Mouse (Mus musculus) MEL (cell line): ENCODE measurements around the gene Gm21988. TPM values are rescaled to one million over a fixed set of nuclear protein-coding genes. Genes with fewer than 3 reads are reported as not detected.

ENCODE experiments used
- DNase-seq: peaks from one replicate; pipeline ENCODE4 v3.0.0; 2011; ENCODE audit warnings: low read depth, low spot score
- H3K27ac ChIP-seq: 2 replicates; pipeline ENCODE4 v1.5.1; 2012; ENCODE audit warnings: low read depth, mild to moderate bottlenecking, control low read depth, low read length, moderate library complexity; ENCODE audit not compliant: control insufficient read depth
- H3K27me3 ChIP-seq, 2 experiments: fragments of 150-350 bp in 1 of 2; sonication (generic) in 1 of 2; 2 replicates each; pipeline ENCODE4 v1.6.1; 2012; ENCODE audit warnings: low read length in 2 of 2, mild to moderate bottlenecking in 2 of 2, improper control_type of control experiment in 1 of 2, moderate library complexity in 1 of 2; ENCODE audit not compliant: insufficient read depth in 2 of 2, control insufficient read depth in 1 of 2
- H3K36me3 ChIP-seq, 2 experiments: 2 replicates each; pipeline ENCODE4 v1.6.1; 2012 to 2014; ENCODE audit warnings: low read length in 2 of 2, improper control_type of control experiment in 1 of 2, inconsistent platforms in 1 of 2, mild to moderate bottlenecking in 1 of 2; ENCODE audit not compliant: insufficient read depth in 2 of 2, control insufficient read depth in 1 of 2
- H3K4me1 ChIP-seq, 2 experiments: fragments of 150-350 bp in 1 of 2; sonication (generic) in 1 of 2; 2 replicates each; pipeline ENCODE4 v1.6.1; 2012; ENCODE audit warnings: low read length in 2 of 2, improper control_type of control experiment in 1 of 2, mild to moderate bottlenecking in 1 of 2; ENCODE audit not compliant: insufficient read depth in 2 of 2, control insufficient read depth in 1 of 2
- H3K4me3 ChIP-seq, 2 experiments: fragments of 150-350 bp in 1 of 2; sonication (generic) in 1 of 2; 2 replicates each; pipeline ENCODE4 v1.5.1; 2012; ENCODE audit warnings: low read depth in 2 of 2, low read length in 2 of 2, mild to moderate bottlenecking in 2 of 2, moderate library complexity in 2 of 2, control low read depth in 1 of 2, improper control_type of control experiment in 1 of 2; ENCODE audit not compliant: control insufficient read depth in 1 of 2, insufficient read depth in 1 of 2
- H3K79me2 ChIP-seq: 2 replicates; pipeline ENCODE4 v1.6.1; 2012; ENCODE audit warnings: mild to moderate bottlenecking, low read length, moderate library complexity; ENCODE audit not compliant: control insufficient read depth, poor library complexity, insufficient read depth
- H3K9ac ChIP-seq: 2 replicates; pipeline ENCODE4 v1.6.1; 2012; ENCODE audit warnings: low read depth, mild to moderate bottlenecking, control low read depth, low read length, moderate library complexity; ENCODE audit not compliant: control insufficient read depth, poor library complexity, severe bottlenecking
- H3K9me3 ChIP-seq: fragments of 150-350 bp; sonication (generic); replicated peaks from 2 replicates; pipeline ENCODE4 v1.6.1; 2012; ENCODE audit warnings: mild to moderate bottlenecking, low read length, improper control_type of control experiment, moderate library complexity; ENCODE audit not compliant: insufficient read depth
- CHD1 ChIP-seq: IDR thresholded peaks from 2 replicates; pipeline ENCODE4 v1.6.1; 2012; ENCODE audit warnings: low read depth, mild to moderate bottlenecking, inconsistent platforms, low read length, improper control_type of control experiment
- CHD2 ChIP-seq: IDR thresholded peaks from 2 replicates; pipeline ENCODE4 v1.6.1; 2011; ENCODE audit warnings: low read length, improper control_type of control experiment
- E2F4 ChIP-seq: IDR thresholded peaks from 2 replicates; pipeline ENCODE4 v1.6.1; 2011; ENCODE audit warnings: low read depth, low read length, improper control_type of control experiment, borderline replicate concordance
- ELF1 ChIP-seq: IDR thresholded peaks from 2 replicates; pipeline ENCODE4 v1.6.1; 2014; ENCODE audit warnings: low read depth, mild to moderate bottlenecking, inconsistent platforms, low read length, improper control_type of control experiment, moderate library complexity
- EP300 ChIP-seq, 2 experiments: IDR thresholded peaks; 2 replicates each; pipeline ENCODE4 v1.6.1; 2011; ENCODE audit warnings: improper control_type of control experiment in 2 of 2, low read length in 2 of 2, low read depth in 1 of 2, mild to moderate bottlenecking in 1 of 2
- GABPA ChIP-seq: IDR thresholded peaks from 2 replicates; pipeline ENCODE4 v1.6.1; 2012; ENCODE audit warnings: low read depth, mild to moderate bottlenecking, inconsistent platforms, low read length, improper control_type of control experiment, moderate library complexity
- GATA1 ChIP-seq: IDR thresholded peaks from 2 replicates; pipeline ENCODE4 v1.6.1; 2011; ENCODE audit warnings: low read depth, low read length, improper control_type of control experiment
- MAFK ChIP-seq: IDR thresholded peaks from 2 replicates; pipeline ENCODE4 v1.6.1; 2011; ENCODE audit warnings: low read depth, mild to moderate bottlenecking, low read length, improper control_type of control experiment, borderline replicate concordance
- MAZ ChIP-seq: IDR thresholded peaks from 2 replicates; pipeline ENCODE4 v1.6.1; 2012; ENCODE audit warnings: low read depth, mild to moderate bottlenecking, inconsistent platforms, low read length, improper control_type of control experiment
- MXI1 ChIP-seq: IDR thresholded peaks from 2 replicates; pipeline ENCODE4 v1.6.1; 2011; ENCODE audit warnings: mild to moderate bottlenecking, low read depth, low read length, improper control_type of control experiment
- NRF1 ChIP-seq: IDR thresholded peaks from 2 replicates; pipeline ENCODE4 v1.6.1; 2014; ENCODE audit warnings: low read depth, mild to moderate bottlenecking, inconsistent platforms, low read length, improper control_type of control experiment, moderate library complexity; ENCODE audit not compliant: poor library complexity, insufficient read depth, severe bottlenecking
- POLR2A ChIP-seq, 2 experiments: IDR thresholded peaks; 2 replicates each; pipeline ENCODE4 v1.6.1; 2011 to 2012; ENCODE audit warnings: low read length in 2 of 2, mild to moderate bottlenecking in 2 of 2, control low read depth in 1 of 2, improper control_type of control experiment in 1 of 2, low read depth in 1 of 2, moderate library complexity in 1 of 2; ENCODE audit not compliant: control insufficient read depth in 1 of 2, insufficient read depth in 1 of 2, poor library complexity in 1 of 2
- POLR2AphosphoS2 ChIP-seq: IDR thresholded peaks from 2 replicates; pipeline ENCODE4 v1.6.1; 2011; ENCODE audit warnings: low read length, improper control_type of control experiment
- RCOR1 ChIP-seq: IDR thresholded peaks from 2 replicates; pipeline ENCODE4 v1.6.1; 2012; ENCODE audit warnings: low read depth, mild to moderate bottlenecking, inconsistent platforms, low read length, improper control_type of control experiment
- SMC3 ChIP-seq: IDR thresholded peaks from 2 replicates; pipeline ENCODE4 v1.6.1; 2011; ENCODE audit warnings: low read depth, low read length, improper control_type of control experiment
- TAL1 ChIP-seq: IDR thresholded peaks from 2 replicates; pipeline ENCODE4 v1.6.1; 2012; ENCODE audit warnings: mild to moderate bottlenecking, inconsistent platforms, low read length, moderate library complexity, mixed read lengths
- TBP ChIP-seq: IDR thresholded peaks from 2 replicates; pipeline ENCODE4 v1.8.0; 2011; ENCODE audit warnings: low read depth, low read length, improper control_type of control experiment
- TCF12 ChIP-seq: IDR thresholded peaks from 2 replicates; pipeline ENCODE4 v1.6.1; 2014; ENCODE audit warnings: low read depth, mild to moderate bottlenecking, inconsistent platforms, low read length, improper control_type of control experiment, moderate library complexity
- UBTF ChIP-seq: IDR thresholded peaks from 2 replicates; pipeline ENCODE4 v1.6.1; 2012; ENCODE audit warnings: low read depth, mild to moderate bottlenecking, inconsistent platforms, low read length, improper control_type of control experiment, moderate library complexity, borderline replicate concordance; ENCODE audit not compliant: insufficient read depth
- ZKSCAN1 ChIP-seq: IDR thresholded peaks from 2 replicates; pipeline ENCODE4 v1.6.1; 2012; ENCODE audit warnings: low read depth, mild to moderate bottlenecking, inconsistent platforms, low read length, improper control_type of control experiment, moderate library complexity
- ZMIZ1 ChIP-seq: IDR thresholded peaks from 2 replicates; pipeline ENCODE4 v1.6.1; 2012; ENCODE audit warnings: low read depth, mild to moderate bottlenecking, inconsistent platforms, low read length, improper control_type of control experiment, moderate library complexity
- ZNF384 ChIP-seq: IDR thresholded peaks from 2 replicates; pipeline ENCODE4 v1.6.1; 2012; ENCODE audit warnings: low read depth, mild to moderate bottlenecking, inconsistent platforms, low read length, improper control_type of control experiment
- polyA plus RNA-seq, 2 experiments: library from polyadenylated mRNA; stranded (reverse) in 1 of 2; unstranded in 1 of 2; fragments of >175 nt in 1 of 2; fragments of >200 nt in 1 of 2; gene quantifications; 2 replicates each; pipeline versions ENCODE4 v1.2.1 to v1.2.4; 2012; ENCODE audit warnings: low replicate concordance in 2 of 2, low read depth in 1 of 2; ENCODE audit not compliant: insufficient read length in 2 of 2, insufficient read depth in 1 of 2, missing spikeins in 1 of 2
- total RNA-seq: library from RNA; depleted of rRNA; stranded (reverse); fragments of 300-350 nt; gene quantifications from 2 replicates; pipeline ENCODE4 v1.2.3, GENCODE M21; 2012

The Gm21988 gene
- total and polyA plus RNA-seq, 3 experiments: 3.7 to 4.1 TPM; not detected in 1

GRCm38 (mm10) chr11:70199107-70199506 is 40.5 kb downstream of the Gm21988 start:
- H3K9me3 ChIP-seq: no peaks in the 10 kb centered on the region
- no peak for TF ChIP-seq E2F4
- TF ChIP-seq TAL1: no peak
- no peak for TF ChIP-seq ZMIZ1
- TF ChIP-seq GABPA: no peak
- TF ChIP-seq SMC3: no peak
- TF ChIP-seq MAZ: no peak
- TF ChIP-seq MAFK: no peak
- no peak for TF ChIP-seq CHD2
- TF ChIP-seq GATA1: no peak
- no peak for TF ChIP-seq RCOR1
- no peak for TF ChIP-seq ZKSCAN1
- no peak for TF ChIP-seq NRF1
- no peak overlapping the region for H3K4me3 ChIP-seq
- no peaks in the 10 kb centered on the region for H3K79me2 ChIP-seq
- H3K27me3 ChIP-seq: peaks cover 2 to 3% of the 10 kb centered on the region in 2 experiments; a peak in 1 of 4 replicates
- DNase-seq: no peak
- no peak overlapping the region for H3K27ac ChIP-seq
- peaks cover 3 to 6% of the 10 kb centered on the region in 2 experiments; a peak in 3 of 4 replicates for H3K4me1 ChIP-seq
- no peak overlapping the region for H3K9ac ChIP-seq
- no peaks in the 10 kb centered on the region for H3K36me3 ChIP-seq

- H3K27ac ChIP-seq: no peak overlapping the region
- DNase-seq: no peak
These were observed 41.3 kb downstream of the Gm21988 start for GRCm38 (mm10) chr11:70198332-70198731.

More at GRCm38 (mm10) chr11:70198332-70198731, 41.3 kb downstream of the Gm21988 start:
- Histone ChIP-seq H3K9me3 (no peaks in the 10 kb centered on the region), H3K79me2 (no peaks in the 10 kb centered on the region), H3K4me1 (peaks cover 3 to 6% of the 10 kb centered on the region in 2 experiments; a peak in 3 of 4 replicates), H3K36me3 (no peaks in the 10 kb centered on the region), H3K9ac (no peak overlapping the region), H3K4me3 (no peak overlapping the region), H3K27me3 (0 out of 4 replicates have a peak, but pooled peaks cover 0 to 1% of the 10 kb centered on the region in 2 experiments)
- TF ChIP-seq ELF1: no peak
- no peak for TF ChIP-seq UBTF
- no peak for TF ChIP-seq EP300 (IDR thresholded peaks at IDR 0.05; ENCODE audit: low read depth in 1 of 2, low read length in 2 of 2)
- TF ChIP-seq MXI1: no peak
- TF ChIP-seq NRF1: no peak
- no peak for TF ChIP-seq CHD1
- TF ChIP-seq POLR2A (IDR thresholded peaks at IDR 0.05; ENCODE audit: control insufficient read depth in 1 of 2, insufficient read depth in 1 of 2, low read depth in 1 of 2, low read length in 2 of 2, poor library complexity in 1 of 2): no peak
- TF ChIP-seq TAL1: no peak
- no peak for TF ChIP-seq GATA1
- no peak for TF ChIP-seq TBP
- no peak for TF ChIP-seq TCF12
- TF ChIP-seq POLR2AphosphoS2: no peak
- TF ChIP-seq ZNF384: no peak
